Mouse (Mus musculus): ENCODE measurements at regions not wholly inside any gene's neighbourhood (a gene's known extent, or its start where the extent isn't known, plus 50 kb on each side); places are given as distances from the start of the nearest gene placed in this dataset.

DNA sequence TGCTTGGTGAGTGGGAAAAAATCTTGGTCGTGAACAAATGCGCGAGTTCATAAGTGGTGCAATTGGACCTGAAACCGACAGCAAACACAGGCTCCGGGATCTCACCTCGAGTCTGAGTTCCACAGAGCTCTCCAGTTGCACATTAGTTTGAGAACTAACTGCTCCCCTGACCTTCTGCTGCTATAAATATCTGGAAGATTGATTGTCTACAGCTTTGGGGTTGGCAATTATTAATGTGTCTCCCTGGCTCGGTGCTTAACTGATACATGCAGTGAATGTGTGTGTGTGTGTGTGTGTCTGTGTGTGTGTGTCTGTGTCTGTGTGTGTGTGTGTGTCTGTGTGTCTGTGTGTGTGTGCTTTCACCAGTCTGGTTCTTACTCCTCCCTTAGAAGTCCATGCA, 107.4 kb upstream of the Phyhipl start:
- 65% methylated on average over 7 of the region's 7 CpGs for WGBS
- Histone ChIP-seq H3K9ac (ENCODE audit: low read depth, low read length) (no peak overlapping the region), H3K4me2 (ENCODE audit: low read length) (no peak overlapping the region), H3K36me3 (ENCODE audit: control insufficient read depth, insufficient read depth, low read length) (no peaks in the 10 kb centered on the region), H3K27ac (ENCODE audit: low read depth, low read length) (no peak overlapping the region), H3K27me3 (replicated peaks; ENCODE audit: control insufficient read depth, insufficient read depth, low read length) (no peaks in the 10 kb centered on the region), H3K4me3 (ENCODE audit: low read length) (no peak overlapping the region), H3K4me1 (ENCODE audit: control insufficient read depth, insufficient read depth, low read depth, low read length) (no peaks in the 10 kb centered on the region), H3K9me3 (ENCODE audit: control insufficient read depth, low read length) (no peaks in the 10 kb centered on the region)
- ATAC-seq = no peak

DNA sequence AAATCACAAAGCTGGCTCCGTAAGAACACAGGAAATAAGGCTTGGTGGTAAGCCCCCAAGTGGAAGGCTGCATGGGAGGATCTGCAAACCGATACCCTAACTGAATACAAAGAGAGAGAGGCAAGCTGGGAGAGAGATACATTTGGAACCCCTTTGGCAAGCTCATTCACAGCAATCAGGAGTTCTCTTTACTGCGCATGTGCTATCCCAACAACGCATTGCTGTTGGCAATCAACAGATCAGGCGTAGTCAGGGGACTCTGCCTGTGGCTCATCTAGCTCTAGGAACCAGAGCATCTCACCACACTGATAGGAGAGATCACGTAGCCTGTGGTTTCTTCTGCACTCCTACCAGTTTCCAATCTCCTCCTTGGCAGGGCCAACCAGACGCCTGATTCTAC, 103.9 kb upstream of the Phyhipl start:
- H3K4me1 ChIP-seq (ENCODE audit: control insufficient read depth, insufficient read depth, low read depth, low read length) = no peaks in the 10 kb centered on the region
- no peak overlapping the region for H3K4me2 ChIP-seq (ENCODE audit: low read length)
- no peaks in the 10 kb centered on the region for H3K27me3 ChIP-seq (replicated peaks; ENCODE audit: control insufficient read depth, insufficient read depth, low read length)
- H3K36me3 ChIP-seq (ENCODE audit: control insufficient read depth, insufficient read depth, low read length) = no peaks in the 10 kb centered on the region
- no peak overlapping the region for H3K9ac ChIP-seq (ENCODE audit: low read depth, low read length)
- 84% methylated on average over 7 of the region's 7 CpGs for WGBS
- ATAC-seq = no peak
- no peak overlapping the region for H3K27ac ChIP-seq (ENCODE audit: low read depth, low read length)
- no peaks in the 10 kb centered on the region for H3K9me3 ChIP-seq (ENCODE audit: control insufficient read depth, low read length)
- no peak overlapping the region for H3K4me3 ChIP-seq (ENCODE audit: low read length)

GRCm38 (mm10) chr10:70751771-70752170, 96.0 kb upstream of the Phyhipl start:
- no peaks in the 10 kb centered on the region for H3K27me3 ChIP-seq (replicated peaks; ENCODE audit: control insufficient read depth, insufficient read depth, low read length)
- WGBS = 51% methylated on average over 8 of the region's 8 CpGs
- no peaks in the 10 kb centered on the region for H3K36me3 ChIP-seq (ENCODE audit: control insufficient read depth, insufficient read depth, low read length)
- H3K9ac ChIP-seq (ENCODE audit: low read depth, low read length) = no peak overlapping the region
- no peak overlapping the region for H3K4me2 ChIP-seq (ENCODE audit: low read length)
- no peak overlapping the region for H3K27ac ChIP-seq (ENCODE audit: low read depth, low read length)
- no peaks in the 10 kb centered on the region for H3K4me1 ChIP-seq (ENCODE audit: control insufficient read depth, insufficient read depth, low read depth, low read length)
- no peak overlapping the region for H3K4me3 ChIP-seq (ENCODE audit: low read length)
- H3K9me3 ChIP-seq (ENCODE audit: control insufficient read depth, low read length) = no peaks in the 10 kb centered on the region
- ATAC-seq = no peak

DNA sequence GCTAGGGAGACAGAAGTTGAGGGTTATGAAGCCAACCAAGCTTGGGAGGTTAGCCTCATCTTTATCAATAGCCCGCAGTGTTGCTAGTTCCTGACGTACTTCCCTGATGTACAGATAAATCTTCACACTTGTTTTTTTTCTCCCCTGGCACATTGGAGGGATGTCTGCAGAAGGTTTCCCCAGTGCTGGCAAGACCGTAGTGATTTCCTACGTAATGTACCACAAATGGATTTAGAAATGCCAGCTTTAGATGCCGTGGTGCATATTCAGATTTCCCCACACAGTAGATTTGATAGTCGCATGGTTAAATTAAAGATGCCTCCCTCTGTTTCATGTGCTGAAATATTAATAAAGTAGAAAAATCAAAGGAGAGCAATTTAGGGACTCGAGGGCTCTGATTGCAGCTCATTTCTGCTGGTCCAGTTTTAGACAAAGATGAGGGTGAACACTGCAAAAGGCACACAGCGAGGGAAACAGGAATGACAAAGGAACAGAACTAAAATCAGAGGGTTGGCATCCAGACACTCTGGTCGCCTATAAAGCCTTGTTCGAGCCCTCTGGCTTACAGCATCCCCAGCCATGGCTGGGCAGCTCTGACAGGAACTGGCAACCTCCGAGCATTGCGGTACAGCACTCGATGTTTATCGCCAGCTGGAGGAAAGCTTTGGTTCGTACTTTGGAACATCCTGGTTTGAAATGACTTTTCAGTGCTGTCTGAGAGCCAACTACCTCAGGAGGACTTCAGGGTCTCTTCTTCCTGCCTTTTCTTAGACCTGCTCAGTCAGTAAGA, 94.8 kb upstream of the Phyhipl start:
- Histone ChIP-seq H3K9me3 (ENCODE audit: control insufficient read depth, low read length) (no peaks in the 10 kb centered on the region), H3K9ac (ENCODE audit: low read depth, low read length) (no peak overlapping the region), H3K27me3 (replicated peaks; ENCODE audit: control insufficient read depth, insufficient read depth, low read length) (no peaks in the 10 kb centered on the region), H3K4me1 (ENCODE audit: control insufficient read depth, insufficient read depth, low read depth, low read length) (no peaks in the 10 kb centered on the region), H3K4me2 (ENCODE audit: low read length) (no peak overlapping the region), H3K36me3 (ENCODE audit: control insufficient read depth, insufficient read depth, low read length) (no peaks in the 10 kb centered on the region), H3K27ac (ENCODE audit: low read depth, low read length) (no peak overlapping the region), H3K4me3 (ENCODE audit: low read length) (no peak overlapping the region)
- 83% methylated on average over 15 of the region's 15 CpGs for WGBS
- ATAC-seq = no peak

DNA sequence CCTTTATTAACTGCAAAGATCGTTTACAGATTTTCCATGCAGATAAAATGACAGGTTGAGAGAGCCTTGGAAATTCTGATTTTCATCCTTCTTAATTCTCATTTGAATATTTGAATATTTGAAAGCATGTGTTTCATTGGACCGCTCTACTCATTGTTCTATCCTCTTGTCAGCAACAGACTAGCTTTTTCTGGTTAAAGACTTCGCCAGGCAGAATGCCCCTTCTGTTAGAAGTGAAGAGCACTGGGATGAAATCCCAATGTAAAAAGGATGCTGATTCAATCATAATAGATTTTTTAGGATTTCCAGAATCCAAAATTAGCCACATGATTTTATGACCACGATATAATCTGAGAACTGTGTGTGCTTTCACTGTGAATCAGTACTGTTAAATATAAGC, 90.8 kb upstream of the Phyhipl start:
- Histone ChIP-seq H3K9ac (ENCODE audit: low read depth, low read length) (no peak overlapping the region), H3K4me2 (ENCODE audit: low read length) (no peak overlapping the region), H3K27ac (ENCODE audit: low read depth, low read length) (no peak overlapping the region), H3K36me3 (ENCODE audit: control insufficient read depth, insufficient read depth, low read length) (no peaks in the 10 kb centered on the region), H3K27me3 (replicated peaks; ENCODE audit: control insufficient read depth, insufficient read depth, low read length) (no peaks in the 10 kb centered on the region), H3K4me1 (ENCODE audit: control insufficient read depth, insufficient read depth, low read depth, low read length) (no peaks in the 10 kb centered on the region), H3K9me3 (ENCODE audit: control insufficient read depth, low read length) (no peaks in the 10 kb centered on the region), H3K4me3 (ENCODE audit: low read length) (no peak overlapping the region)
- ATAC-seq = no peak
- 81% methylated on average over 4 of the region's 4 CpGs for WGBS

GRCm38 (mm10) chr10:70741909-70742308, 86.1 kb upstream of the Phyhipl start:
- Histone ChIP-seq H3K27ac (ENCODE audit: low read depth, low read length) (no peak overlapping the region), H3K9ac (ENCODE audit: low read depth, low read length) (no peak overlapping the region), H3K9me3 (ENCODE audit: control insufficient read depth, low read length) (no peaks in the 10 kb centered on the region), H3K4me1 (ENCODE audit: control insufficient read depth, insufficient read depth, low read depth, low read length) (no peaks in the 10 kb centered on the region), H3K4me3 (ENCODE audit: low read length) (no peak overlapping the region), H3K36me3 (ENCODE audit: control insufficient read depth, insufficient read depth, low read length) (no peaks in the 10 kb centered on the region), H3K27me3 (replicated peaks; ENCODE audit: control insufficient read depth, insufficient read depth, low read length) (no peaks in the 10 kb centered on the region), H3K4me2 (ENCODE audit: low read length) (no peak overlapping the region)
- ATAC-seq = no peak

DNA sequence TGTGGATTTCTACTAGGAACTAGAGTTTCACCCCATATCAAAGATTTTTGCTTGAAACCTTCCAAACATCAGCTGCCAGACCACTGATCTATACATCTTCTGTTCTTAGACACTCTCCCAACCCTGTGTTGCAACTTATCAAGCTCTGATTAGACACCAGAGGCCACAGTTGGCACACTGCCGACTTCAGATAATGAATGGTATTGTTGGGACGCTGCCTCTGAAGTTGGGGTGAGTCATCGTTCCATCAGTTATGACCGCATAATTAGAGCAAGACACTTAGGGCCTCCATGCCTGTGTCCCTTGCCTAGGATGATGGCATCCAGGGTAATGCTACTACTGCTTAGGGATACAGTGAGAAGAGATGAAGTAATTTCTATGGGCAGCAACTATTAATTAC, 84.3 kb upstream of the Phyhipl start:
- ATAC-seq = no peak
- Histone ChIP-seq H3K4me1 (ENCODE audit: control insufficient read depth, insufficient read depth, low read depth, low read length) (no peaks in the 10 kb centered on the region), H3K27me3 (replicated peaks; ENCODE audit: control insufficient read depth, insufficient read depth, low read length) (no peaks in the 10 kb centered on the region), H3K9me3 (ENCODE audit: control insufficient read depth, low read length) (no peaks in the 10 kb centered on the region), H3K4me3 (ENCODE audit: low read length) (no peak overlapping the region), H3K4me2 (ENCODE audit: low read length) (no peak overlapping the region), H3K36me3 (ENCODE audit: control insufficient read depth, insufficient read depth, low read length) (no peaks in the 10 kb centered on the region), H3K9ac (ENCODE audit: low read depth, low read length) (no peak overlapping the region), H3K27ac (ENCODE audit: low read depth, low read length) (no peak overlapping the region)
- 77% methylated on average over 4 of the region's 4 CpGs for WGBS

DNA sequence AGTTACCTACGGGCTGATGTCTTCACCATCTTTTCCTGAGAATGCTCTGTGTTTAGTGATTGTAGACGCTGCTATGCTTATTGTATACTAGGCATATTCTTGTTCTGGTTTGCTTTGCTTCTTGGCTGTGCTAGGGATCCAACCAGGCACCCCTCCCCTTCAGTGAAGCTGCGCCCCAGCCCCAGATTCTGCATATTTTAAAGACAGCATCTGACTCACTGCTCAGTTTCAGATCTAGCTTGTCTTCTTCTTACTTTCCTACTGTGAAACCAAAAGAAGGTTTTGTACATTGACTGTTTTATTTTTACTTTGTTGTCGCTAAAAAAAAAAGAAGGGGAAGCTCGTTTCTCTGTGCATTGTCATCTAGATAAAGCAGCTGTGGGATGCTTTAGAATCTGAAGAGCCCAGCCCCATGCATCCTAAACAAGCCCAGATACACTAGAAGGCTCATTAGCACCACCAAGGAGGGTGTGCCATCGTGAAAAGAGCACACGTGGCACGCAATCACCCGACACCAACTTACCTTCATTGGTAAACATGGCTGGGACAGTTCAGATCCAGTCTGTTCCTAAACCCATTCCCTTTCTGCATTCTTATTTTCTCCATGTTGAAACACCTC, 83.7 kb upstream of the Phyhipl start:
- no peaks in the 10 kb centered on the region for H3K36me3 ChIP-seq (ENCODE audit: control insufficient read depth, insufficient read depth, low read length)
- no peak overlapping the region for H3K9ac ChIP-seq (ENCODE audit: low read depth, low read length)
- no peaks in the 10 kb centered on the region for H3K27me3 ChIP-seq (replicated peaks; ENCODE audit: control insufficient read depth, insufficient read depth, low read length)
- H3K4me3 ChIP-seq (ENCODE audit: low read length) = no peak overlapping the region
- no peaks in the 10 kb centered on the region for H3K9me3 ChIP-seq (ENCODE audit: control insufficient read depth, low read length)
- H3K4me1 ChIP-seq (ENCODE audit: control insufficient read depth, insufficient read depth, low read depth, low read length) = no peaks in the 10 kb centered on the region
- no peak for ATAC-seq
- no peak overlapping the region for H3K27ac ChIP-seq (ENCODE audit: low read depth, low read length)
- 65% methylated on average over 9 of the region's 9 CpGs for WGBS
- H3K4me2 ChIP-seq (ENCODE audit: low read length) = no peak overlapping the region

DNA sequence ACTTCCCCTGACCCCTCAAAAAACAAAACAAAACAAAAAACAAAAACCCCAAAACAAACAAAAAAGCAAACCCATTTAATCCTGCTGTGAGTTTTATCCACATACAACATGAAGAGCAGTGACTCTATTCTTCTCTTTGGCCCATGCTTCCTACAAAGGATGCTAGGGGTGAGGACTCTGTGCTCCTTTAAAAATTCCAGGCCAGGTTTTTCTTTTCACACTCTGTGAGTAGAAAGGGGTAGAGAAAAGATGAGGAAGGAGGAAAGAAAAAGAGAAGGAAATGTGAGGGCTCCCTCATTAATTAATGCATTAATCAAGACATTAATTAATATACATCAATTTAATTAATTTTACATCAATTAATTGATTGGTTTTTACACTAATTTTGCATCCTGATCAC, 82.9 kb upstream of the Phyhipl start:
- Histone ChIP-seq H3K27me3 (replicated peaks; ENCODE audit: control insufficient read depth, insufficient read depth, low read length) (no peaks in the 10 kb centered on the region), H3K4me1 (ENCODE audit: control insufficient read depth, insufficient read depth, low read depth, low read length) (no peaks in the 10 kb centered on the region), H3K36me3 (ENCODE audit: control insufficient read depth, insufficient read depth, low read length) (no peaks in the 10 kb centered on the region), H3K27ac (ENCODE audit: low read depth, low read length) (no peak overlapping the region), H3K9me3 (ENCODE audit: control insufficient read depth, low read length) (no peaks in the 10 kb centered on the region), H3K4me2 (ENCODE audit: low read length) (no peak overlapping the region), H3K9ac (ENCODE audit: low read depth, low read length) (no peak overlapping the region), H3K4me3 (ENCODE audit: low read length) (no peak overlapping the region)
- ATAC-seq = no peak

Measured in hindbrain, embryonic 16.5 days (tissue).